Mouse (Mus musculus): Measurements from ENCODE around the gene Arf3. TPM values are rescaled to one million over a fixed set of nuclear protein-coding genes. Genes with fewer than 3 reads are reported as not detected.
"Not testable (repeated sequence)": the region's sequence is repeated elsewhere in the genome, so short reads cannot be mapped to it uniquely, and the experiment has no call there.

Arf3 gene
- 44.1 and 44.6 TPM in 2 replicates for polyA plus RNA-seq (2015; fragmentation: Nextera tagmentation; extraction: Ambion mirVana)

GRCm38 (mm10) chr15:98762670-98763529 lies at the start of gene Arf3:
Gene Arf3, minus strand, starts transcription at chr15:98763214.
- under 1% methylated on average over 76 of the region's 76 CpGs for WGBS
- peaks cover 20% of the 10 kb centered on the region for H3K4me1 ChIP-seq
- H3K9ac ChIP-seq: peak within 1 kb of the TSS; percentile 92
- H3K27ac ChIP-seq: peak within 1 kb of the TSS; percentile 83
- peaks cover 17% of the 10 kb centered on the region; the same call in 1 of the 2 replicates for H3K27me3 ChIP-seq
- H3K4me3 ChIP-seq: peak within 1 kb of the TSS; percentile 97
- H3K4me2 ChIP-seq: peak within 1 kb of the TSS; percentile 85
- H3K9me3 ChIP-seq: no peaks in the 10 kb centered on the region
- H3K36me3 ChIP-seq: peaks cover 19% of the 10 kb centered on the region
- ATAC-seq (ENCODE audit: insufficient number of reproducible peaks, insufficient read depth, low FRiP score, low TSS enrichment, low read depth): peak; percentile 87

- H3K36me3 ChIP-seq: peaks cover 42% of the 10 kb centered on the region
- ATAC-seq (ENCODE audit: insufficient number of reproducible peaks, insufficient read depth, low FRiP score, low TSS enrichment, low read depth); H3K9ac ChIP-seq; H3K27ac ChIP-seq; H3K4me2 ChIP-seq; H3K4me3 ChIP-seq; H3K9me3 ChIP-seq: not testable (repeated sequence)
- H3K4me1 ChIP-seq: peaks cover 37% of the 10 kb centered on the region
- peaks cover 60% of the 10 kb centered on the region for H3K27me3 ChIP-seq
- 74% methylated on average over 6 of the region's 6 CpGs for WGBS
Measured at GRCm38 (mm10) chr15:98810212-98810611, 47.2 kb upstream of the Arf3 start.

- no peak within 1 kb of the TSS for H3K27ac ChIP-seq
- ATAC-seq (ENCODE audit: insufficient number of reproducible peaks, insufficient read depth, low FRiP score, low TSS enrichment, low read depth): no peak
- peak within 1 kb of the TSS; percentile 68 for H3K9ac ChIP-seq
- H3K4me1 ChIP-seq: peaks cover 40% of the 10 kb centered on the region
- peak within 1 kb of the TSS; percentile 52 for H3K4me3 ChIP-seq
- H3K36me3 ChIP-seq: peaks cover 36% of the 10 kb centered on the region
- H3K27me3 ChIP-seq: peaks cover 68% of the 10 kb centered on the region
- H3K4me2 ChIP-seq: peak within 1 kb of the TSS; percentile 88
- no peaks in the 10 kb centered on the region for H3K9me3 ChIP-seq
- 45% methylated on average over 3 of the region's 3 CpGs for WGBS
Measured at GRCm38 (mm10) chr15:98809390-98809789, 46.4 kb upstream of the Arf3 start, which contains the start of gene Ddn. Gene Ddn, minus strand, starts transcription at chr15:98809490.

- H3K4me2 ChIP-seq: peak overlapping the region; percentile 88; the same call in 1 of the 2 replicates
- ATAC-seq (ENCODE audit: insufficient number of reproducible peaks, insufficient read depth, low FRiP score, low TSS enrichment, low read depth): no peak
- no peak overlapping the region for H3K27ac ChIP-seq
- H3K9ac ChIP-seq: peak overlapping the region; percentile 68; the same call in 1 of the 2 replicates
- WGBS: 12% methylated on average over 6 of the region's 6 CpGs
- peaks cover 29% of the 10 kb centered on the region for H3K36me3 ChIP-seq
- peaks cover 75% of the 10 kb centered on the region for H3K27me3 ChIP-seq
- H3K4me3 ChIP-seq: peak overlapping the region; percentile 52
- H3K9me3 ChIP-seq: no peaks in the 10 kb centered on the region
- H3K4me1 ChIP-seq: peaks cover 46% of the 10 kb centered on the region
Measured at GRCm38 (mm10) chr15:98808651-98809134, 45.7 kb upstream of the Arf3 start.

GRCm38 (mm10) chr15:98807895-98808650 lies 45.1 kb upstream of the Arf3 start:
- peak overlapping the region; percentile 68 for H3K9ac ChIP-seq
- peaks cover 23% of the 10 kb centered on the region for H3K36me3 ChIP-seq
- H3K4me1 ChIP-seq: peaks cover 51% of the 10 kb centered on the region
- peaks cover 81% of the 10 kb centered on the region for H3K27me3 ChIP-seq
- H3K4me2 ChIP-seq: peak overlapping the region; percentile 88
- no peak for ATAC-seq (ENCODE audit: insufficient number of reproducible peaks, insufficient read depth, low FRiP score, low TSS enrichment, low read depth)
- WGBS: under 1% methylated on average over 34 of the region's 34 CpGs
- H3K27ac ChIP-seq: no peak overlapping the region
- H3K9me3 ChIP-seq: no peaks in the 10 kb centered on the region
- H3K4me3 ChIP-seq: peak overlapping the region; percentile 52

GRCm38 (mm10) chr15:98806809-98807770 lies 44.1 kb upstream of the Arf3 start:
- Histone ChIP-seq H3K4me3 (peak overlapping the region; percentile 52), H3K27me3 (peaks cover 91% of the 10 kb centered on the region), H3K4me1 (peaks cover 53% of the 10 kb centered on the region), H3K36me3 (peaks cover 14% of the 10 kb centered on the region), H3K9me3 (no peaks in the 10 kb centered on the region), H3K27ac (no peak overlapping the region), H3K4me2 (peak overlapping the region; percentile 88), H3K9ac (peak overlapping the region; percentile 57; the same call in 1 of the 2 replicates)
- ATAC-seq (ENCODE audit: insufficient number of reproducible peaks, insufficient read depth, low FRiP score, low TSS enrichment, low read depth): no peak
- 1% methylated on average over 54 of the region's 58 CpGs for WGBS

- H3K36me3 ChIP-seq: peaks cover 7% of the 10 kb centered on the region
- ATAC-seq (ENCODE audit: insufficient number of reproducible peaks, insufficient read depth, low FRiP score, low TSS enrichment, low read depth): no peak
- H3K9ac ChIP-seq: peak overlapping the region; percentile 67
- H3K4me2 ChIP-seq: peak overlapping the region; percentile 88
- H3K27me3 ChIP-seq: peaks cover 100% of the 10 kb centered on the region
- H3K9me3 ChIP-seq: no peaks in the 10 kb centered on the region
- no peak overlapping the region for H3K27ac ChIP-seq
- peaks cover 53% of the 10 kb centered on the region for H3K4me1 ChIP-seq
- WGBS: 6% methylated on average over 30 of the region's 30 CpGs
- peak overlapping the region; percentile 52 for H3K4me3 ChIP-seq
Measured at GRCm38 (mm10) chr15:98806071-98806808, 43.2 kb upstream of the Arf3 start.

GRCm38 (mm10) chr15:98805324-98806040 lies 42.5 kb upstream of the Arf3 start:
- H3K27ac ChIP-seq: no peak overlapping the region
- ATAC-seq (ENCODE audit: insufficient number of reproducible peaks, insufficient read depth, low FRiP score, low TSS enrichment, low read depth): no peak

GRCm38 (mm10) chr15:98804054-98804453 lies 41.0 kb upstream of the Arf3 start:
- H3K36me3 ChIP-seq: no peaks in the 10 kb centered on the region
- H3K4me3 ChIP-seq: peak overlapping the region; percentile 25; the same call in 1 of the 2 replicates
- H3K9me3 ChIP-seq: no peaks in the 10 kb centered on the region
- peaks cover 53% of the 10 kb centered on the region for H3K4me1 ChIP-seq
- peak overlapping the region; percentile 49 for H3K4me2 ChIP-seq
- no peak overlapping the region for H3K9ac ChIP-seq
- no peak overlapping the region for H3K27ac ChIP-seq
- H3K27me3 ChIP-seq: peaks cover 100% of the 10 kb centered on the region
- no peak for ATAC-seq (ENCODE audit: insufficient number of reproducible peaks, insufficient read depth, low FRiP score, low TSS enrichment, low read depth)
- WGBS: under 1% methylated on average over 32 of the region's 32 CpGs

More at GRCm38 (mm10) chr15:98805324-98806040, 42.5 kb upstream of the Arf3 start:
- Histone ChIP-seq H3K4me1 (peaks cover 53% of the 10 kb centered on the region), H3K27me3 (peaks cover 100% of the 10 kb centered on the region), H3K36me3 (no peaks in the 10 kb centered on the region), H3K4me3 (peak overlapping the region; percentile 49), H3K9me3 (no peaks in the 10 kb centered on the region), H3K9ac (peak overlapping the region; percentile 67), H3K4me2 (peak overlapping the region; percentile 88)
- 1% methylated on average over 64 of the region's 64 CpGs for WGBS
